Mouse (Mus musculus) 416B (cell line): ENCODE measurements at regions not wholly inside any gene's neighbourhood (a gene's known extent, or its start where the extent isn't known, plus 50 kb on each side); places are given as distances from the start of the nearest gene placed in this dataset.

ENCODE experiments used
- DNase-seq: peaks from one replicate; pipeline ENCODE4 v3.0.0; 2011; ENCODE audit warnings: low read depth

GRCm38 (mm10) chr4:55623151-55623760, 91.0 kb upstream of the Klf4 start:
- peak; percentile 19 for DNase-seq

DNA sequence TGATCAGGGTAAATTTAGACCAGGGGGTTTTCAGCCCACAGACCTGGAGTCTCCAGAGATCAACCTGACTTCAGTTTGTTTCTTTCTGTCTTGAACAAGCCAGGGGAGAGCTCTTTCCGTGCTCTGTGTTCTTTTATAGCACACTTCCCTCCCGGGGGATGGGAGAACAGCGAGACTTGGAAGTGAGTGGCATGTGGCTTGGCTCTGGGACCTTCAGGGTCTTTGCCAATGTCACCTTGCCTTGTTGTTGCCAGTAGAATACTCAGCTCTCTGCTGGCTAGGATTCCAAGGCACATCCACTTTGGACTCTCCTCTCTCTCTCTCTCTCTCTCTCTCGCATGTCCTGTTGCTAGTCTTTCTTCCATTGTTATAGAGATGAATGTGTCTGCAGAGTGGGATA, 90.4 kb upstream of the Klf4 start:
- DNase-seq = no peak

DNA sequence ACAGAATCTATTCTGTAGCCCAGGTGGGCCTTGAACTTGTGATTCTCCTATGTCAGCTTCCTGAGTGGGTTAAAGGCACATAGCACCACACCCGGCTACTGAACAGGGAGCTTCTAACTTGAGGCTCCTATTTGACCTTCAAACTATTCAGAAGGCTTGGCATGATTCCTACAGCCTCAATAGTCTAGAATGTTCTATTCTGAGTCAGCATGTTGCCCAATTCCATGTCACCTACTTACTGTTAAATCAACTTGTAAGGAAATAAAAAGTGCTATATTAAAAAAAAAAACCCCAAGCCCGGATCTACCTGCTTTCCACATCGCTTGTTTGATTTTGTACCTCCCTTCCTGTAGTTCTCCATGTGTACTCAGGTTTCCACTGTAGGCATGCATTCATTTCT, 87.6 kb upstream of the Klf4 start:
- no peak for DNase-seq

- no peak for DNase-seq
Measured at GRCm38 (mm10) chr4:55615808-55616207, 83.5 kb upstream of the Klf4 start.

- DNase-seq = no peak
Measured at GRCm38 (mm10) chr4:55613523-55613922, 81.3 kb upstream of the Klf4 start.

DNA sequence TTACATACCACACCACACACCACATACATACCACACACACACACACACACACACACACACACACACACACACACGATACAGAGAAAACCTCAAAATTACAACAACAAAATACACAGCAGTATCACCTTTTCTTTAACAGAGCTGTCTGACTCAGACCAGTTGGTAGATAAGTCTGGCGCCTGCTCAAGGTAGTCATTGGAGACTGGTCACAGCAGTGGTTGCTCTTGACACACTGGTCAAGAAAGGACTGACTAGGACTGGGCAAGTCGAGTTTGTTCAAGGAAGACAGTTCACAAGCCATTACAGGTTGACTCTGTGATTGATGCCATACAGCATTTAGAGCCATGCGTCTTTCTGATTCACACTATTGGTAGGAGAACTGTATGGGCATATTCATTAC, 78.7 kb upstream of the Klf4 start:
- no peak for DNase-seq

GRCm38 (mm10) chr4:55609214-55609613, 76.9 kb upstream of the Klf4 start:
- DNase-seq = no peak

DNA sequence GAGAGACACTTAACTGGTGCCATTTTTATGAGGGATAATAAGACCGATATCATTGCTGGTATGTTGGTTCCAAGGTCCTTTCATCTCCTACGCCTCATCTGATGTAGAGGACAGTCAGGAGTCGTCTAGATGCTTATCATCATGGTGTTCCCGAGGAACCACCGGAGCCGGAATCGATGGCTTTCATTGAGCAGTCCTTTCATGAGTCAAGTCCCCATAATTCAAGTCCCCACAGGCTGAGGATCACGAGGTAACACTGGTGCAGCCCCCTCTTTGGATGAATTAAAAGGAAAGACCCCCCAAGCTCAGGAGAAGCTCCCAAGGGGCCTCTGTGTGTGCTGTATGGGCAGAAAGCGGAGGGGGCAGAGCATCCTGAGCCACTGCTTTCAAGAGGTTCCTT, 73.3 kb upstream of the Klf4 start:
- no peak for DNase-seq

DNA sequence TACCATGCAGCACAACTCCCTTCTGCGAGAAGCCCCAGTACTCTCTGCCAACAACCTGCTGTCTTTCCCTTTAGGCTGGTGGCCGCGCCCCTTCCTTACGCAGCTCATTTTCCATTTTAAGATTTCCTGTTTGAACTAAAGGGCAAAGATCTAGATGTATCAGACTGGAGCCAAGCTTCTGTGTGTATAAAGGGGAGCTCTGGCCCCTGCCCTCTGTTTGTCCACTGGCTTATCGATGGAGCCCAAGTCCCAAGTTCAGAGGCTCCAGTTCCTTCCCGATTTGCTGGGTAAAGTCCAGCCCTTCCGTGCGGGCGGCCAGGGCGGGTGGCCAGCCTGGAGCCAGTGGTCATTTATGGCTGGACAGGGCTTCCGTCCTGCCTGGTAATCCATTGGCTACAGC, 72.6 kb upstream of the Klf4 start:
- DNase-seq = no peak

GRCm38 (mm10) chr4:55603821-55604435, 71.7 kb upstream of the Klf4 start:
- DNase-seq = no peak

- no peak for DNase-seq
Measured at GRCm38 (mm10) chr4:55595203-55595602, 62.9 kb upstream of the Klf4 start.

DNA sequence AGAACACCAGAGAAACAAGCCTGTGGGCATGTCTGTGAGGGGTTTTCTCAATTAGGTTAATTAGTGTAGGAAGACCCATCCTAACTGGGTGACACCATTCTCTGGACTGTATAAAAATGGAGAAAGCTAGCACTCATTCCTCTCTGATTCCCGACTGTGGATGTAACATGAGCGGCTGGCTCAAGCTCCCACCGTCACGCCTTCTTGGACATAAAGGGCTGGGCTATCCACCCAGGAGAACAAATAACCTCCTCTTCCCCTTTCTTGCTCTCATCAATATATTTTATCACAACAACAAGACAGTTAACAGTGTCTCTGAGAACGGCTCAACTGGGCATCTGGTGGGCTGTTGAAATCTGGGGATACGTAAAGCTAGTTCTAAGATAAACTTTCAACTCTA, 62.4 kb upstream of the Klf4 start:
- no peak for DNase-seq

DNA sequence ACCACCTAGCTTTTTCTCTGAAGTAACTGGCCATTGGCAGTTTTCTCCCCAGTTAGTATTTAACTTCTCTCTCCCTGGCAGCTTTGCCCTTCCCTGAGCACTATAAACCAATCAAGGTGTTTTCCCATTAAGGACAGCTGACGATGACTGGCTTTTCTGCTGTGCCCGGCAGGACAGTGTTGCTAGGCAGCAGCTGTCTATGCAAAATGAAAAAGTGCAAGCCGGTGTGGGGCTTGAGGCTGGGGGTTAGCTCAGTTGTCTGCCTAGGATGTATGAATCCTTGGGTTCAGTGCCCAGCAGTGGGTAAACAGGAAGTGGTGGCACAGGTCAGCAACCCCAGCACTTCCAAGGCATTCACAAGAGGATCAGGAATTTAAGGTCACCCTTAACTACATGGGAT, 60.9 kb upstream of the Klf4 start:
- no peak for DNase-seq

DNA sequence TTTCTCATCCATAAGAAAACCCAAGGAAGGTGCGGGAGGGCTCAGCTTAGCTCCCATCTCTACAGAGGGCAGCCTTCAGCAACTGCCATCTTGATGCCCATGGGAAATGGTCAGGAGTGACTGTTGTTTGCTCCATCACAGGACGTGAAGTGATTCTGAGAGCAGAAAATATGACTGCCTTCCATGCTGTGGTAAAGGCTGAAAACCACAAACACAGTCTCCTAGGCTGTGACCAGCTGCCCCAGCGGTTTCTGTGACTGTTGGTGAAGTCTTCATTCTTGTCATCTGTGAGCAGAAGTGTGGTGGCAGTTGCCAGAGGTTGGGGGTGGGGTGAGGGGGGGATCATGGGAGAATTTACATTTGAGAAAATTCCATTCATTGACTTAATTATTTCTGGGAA, 53.9 kb upstream of the Klf4 start:
- DNase-seq = no peak

- DNase-seq = no peak
Measured at GRCm38 (mm10) chr4:55583589-55583988, 51.3 kb upstream of the Klf4 start.
